Mouse (Mus musculus) left cerebral cortex, postnatal 36 days (tissue): Measurements from ENCODE around the gene Arrdc1. TPM values are rescaled to one million over a fixed set of nuclear protein-coding genes. Genes with fewer than 3 reads are reported as not detected.
"Not testable (repeated sequence)": the region's sequence is repeated elsewhere in the genome, so short reads cannot be mapped to it uniquely, and the experiment has no call there.

Experiments
- DNase-seq, 2 experiments: peaks; one replicate each; pipeline ENCODE4 v3.0.0; 2021 to 2022; ENCODE audit warnings: low spot score in 2 of 2, mixed read lengths in 1 of 2
- intact Hi-C: fragments of 180-260 bp; cut with DNase I; formaldehyde crosslinking; loops from one replicate; pipeline ENCODE4 v1.15.1; 2025
- total RNA-seq, 2 experiments: library from RNA; stranded (reverse); gene quantifications; 2 replicates each; pipeline ENCODE4 v1.2.3; 2021

Gene Arrdc1
- 10 to 100 TPM; 14.1 to 18.1 TPM for total RNA-seq

DNA sequence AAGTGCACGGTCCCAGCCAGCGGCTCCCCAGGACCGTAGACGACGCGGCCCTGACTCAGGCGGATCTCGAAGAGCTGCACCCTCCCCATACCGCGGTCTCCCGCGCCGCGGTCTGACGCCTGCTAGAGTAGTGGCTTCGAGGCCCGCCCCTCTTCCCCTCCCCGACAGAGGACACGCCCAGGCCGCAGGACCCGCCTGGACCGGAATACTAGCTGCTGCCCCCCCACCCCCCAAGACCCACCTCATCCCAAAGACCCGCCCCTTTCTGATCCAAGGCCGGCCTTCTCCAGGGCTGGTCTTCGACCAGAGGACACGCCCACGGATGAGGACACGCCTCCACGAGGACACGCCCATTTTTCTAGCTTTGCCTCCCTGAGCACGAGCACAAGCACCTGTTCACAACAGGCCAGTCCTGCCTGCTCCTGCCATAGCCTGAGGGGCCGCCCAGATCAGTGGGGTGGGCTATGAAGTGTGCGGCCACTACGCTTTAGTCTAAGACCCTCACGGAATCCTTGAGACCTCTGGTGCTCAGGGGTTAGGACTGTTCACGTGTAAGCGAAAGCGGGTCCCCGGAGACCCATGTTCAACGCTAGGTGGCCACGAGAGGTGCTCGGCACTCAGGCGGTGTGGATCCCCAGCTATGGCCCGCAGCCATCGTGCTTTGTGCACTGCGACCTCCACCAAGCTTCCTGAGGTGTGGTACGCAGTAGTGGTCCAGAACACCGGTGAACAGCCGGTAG is at the start of gene Arrdc1:
Gene Arrdc1 (minus strand): TSS at position 196 of the 740 bp plus-strand sequence.
- intact Hi-C loops, result no loop called here
- DNase-seq, result peak; percentile 71 to 80

DNA sequence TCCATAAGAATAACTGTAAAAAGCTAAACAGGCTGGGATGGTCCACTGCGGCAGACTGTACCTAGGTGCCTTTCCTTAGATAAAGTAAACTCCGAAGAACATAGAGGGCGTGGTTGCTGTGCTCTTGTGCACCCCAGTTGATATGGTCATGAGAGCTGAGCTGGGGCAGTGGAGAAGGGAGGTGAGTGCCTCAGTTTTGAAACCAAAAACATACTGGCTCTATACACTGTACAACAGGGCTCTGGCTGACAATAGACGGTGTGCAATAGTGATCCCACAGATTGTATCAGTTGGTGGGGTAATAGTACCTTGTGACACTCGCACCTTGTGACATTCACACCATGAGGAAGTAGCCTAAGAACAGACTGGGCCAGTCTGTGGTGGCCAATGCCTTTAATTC is 41.9 kb upstream of the Arrdc1 start:
- no peak for DNase-seq
- intact Hi-C loops, result loop anchor here (5.0 kb wide), 1 partner anchor 75 kb away; the partner anchor contains the start of gene Nsmf

DNA sequence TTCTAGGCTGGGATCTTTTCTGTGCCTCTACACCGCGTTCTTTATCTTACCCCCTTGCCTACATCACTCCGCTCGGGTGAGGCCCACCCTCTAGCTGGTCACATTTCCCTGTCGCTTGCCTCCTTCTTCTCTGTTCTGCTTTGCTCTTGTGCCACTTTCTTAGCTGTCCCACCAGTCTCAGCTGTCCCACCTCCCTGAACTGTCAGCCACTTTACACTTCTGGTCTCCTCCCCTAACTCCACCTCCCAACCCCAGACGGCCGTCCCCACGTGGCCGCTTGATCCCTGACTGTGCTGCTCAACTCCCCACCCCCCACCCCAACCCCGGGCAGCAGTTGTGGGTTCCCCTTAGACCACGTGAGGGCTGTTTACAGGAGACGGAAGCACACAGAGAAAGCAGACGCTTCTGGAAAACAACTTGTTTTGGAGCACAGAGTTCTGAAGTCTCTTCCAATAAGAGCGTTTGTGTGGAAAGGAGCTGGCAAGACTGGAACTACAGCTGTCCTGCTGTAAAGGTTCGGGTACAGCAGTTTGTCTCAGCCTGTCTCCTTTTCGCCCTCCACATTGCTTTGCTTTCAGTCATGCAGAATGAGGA is 40.7 kb upstream of the Arrdc1 start, which contains the start of gene Pnpla7:
Gene Pnpla7 (plus strand): TSS at position 330 of the 594 bp plus-strand sequence.
- peak; percentile 59 to 61 for DNase-seq
- intact Hi-C loops, result loop anchor here (5.0 kb wide), 1 partner anchor 76 kb away; the partner anchor contains the start of gene Nsmf

DNA sequence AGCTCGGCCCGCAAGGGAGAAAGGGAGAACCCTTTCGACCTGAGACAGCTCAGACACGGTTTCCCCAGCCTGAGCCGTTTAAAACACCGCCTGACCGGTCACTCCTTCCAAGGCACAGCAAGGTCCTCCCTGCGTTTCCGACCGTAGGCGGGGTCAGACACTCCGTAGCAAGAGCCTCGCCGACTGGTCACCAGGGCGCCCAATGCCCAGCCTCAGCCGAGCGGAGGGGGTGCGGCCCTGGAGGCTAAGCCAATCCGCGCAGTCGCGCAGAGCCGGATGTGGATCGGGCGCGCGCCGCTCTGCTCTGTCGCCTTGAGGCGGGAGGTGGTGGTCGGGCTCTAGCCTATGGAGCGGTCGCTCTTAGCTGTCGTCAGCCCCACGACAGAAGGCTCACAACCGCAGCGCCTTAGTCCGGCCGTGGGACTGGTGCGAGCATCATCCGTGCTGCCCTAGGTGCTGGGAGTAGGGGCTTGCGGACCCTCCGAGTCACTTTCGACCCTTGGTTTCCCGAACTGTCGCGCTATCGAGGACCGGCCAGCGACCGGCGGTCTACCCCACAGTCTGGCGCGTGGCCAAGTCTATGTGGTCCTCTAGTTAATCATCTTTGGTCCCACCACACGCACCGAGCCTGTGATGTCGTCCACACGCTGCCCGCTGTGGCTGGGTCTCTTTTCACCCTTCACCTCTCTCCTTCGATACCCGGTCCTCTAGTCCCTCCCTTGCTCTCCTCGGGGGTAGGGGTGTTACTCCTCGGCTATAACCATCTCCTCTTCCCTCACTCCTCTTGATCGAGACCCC is 40.1 kb upstream of the Arrdc1 start, which contains the start of gene Mrpl41:
Gene Mrpl41 (minus strand): TSS at position 193 of the 798 bp plus-strand sequence.
- DNase-seq, result peak; percentile 96 to 97
- intact Hi-C loops, result loop anchor here (5.0 kb wide), 1 partner anchor 77 kb away; the partner anchor contains the start of gene Nsmf

DNA sequence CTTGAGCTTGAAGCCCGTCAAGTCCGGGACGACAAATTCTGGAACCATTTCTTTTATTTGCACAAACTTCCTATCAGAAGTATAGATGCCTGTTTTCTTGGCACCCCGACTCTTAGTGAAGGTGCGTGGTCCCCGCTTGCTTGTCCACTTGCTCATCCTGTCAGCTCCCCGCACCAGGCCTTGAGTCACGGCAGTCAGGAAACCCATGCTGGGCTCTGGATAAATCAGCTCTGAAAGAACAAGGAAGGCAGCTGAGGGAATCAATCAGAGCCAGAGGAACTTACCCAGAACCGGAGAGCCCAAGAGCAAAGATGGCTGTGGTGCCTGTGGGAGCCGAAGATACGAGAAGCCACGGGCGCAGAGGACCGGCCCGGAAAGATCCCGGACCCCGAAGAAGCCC is 39.4 kb upstream of the Arrdc1 start:
- DNase-seq, intact Hi-C loops: not testable (repeated sequence)

DNA sequence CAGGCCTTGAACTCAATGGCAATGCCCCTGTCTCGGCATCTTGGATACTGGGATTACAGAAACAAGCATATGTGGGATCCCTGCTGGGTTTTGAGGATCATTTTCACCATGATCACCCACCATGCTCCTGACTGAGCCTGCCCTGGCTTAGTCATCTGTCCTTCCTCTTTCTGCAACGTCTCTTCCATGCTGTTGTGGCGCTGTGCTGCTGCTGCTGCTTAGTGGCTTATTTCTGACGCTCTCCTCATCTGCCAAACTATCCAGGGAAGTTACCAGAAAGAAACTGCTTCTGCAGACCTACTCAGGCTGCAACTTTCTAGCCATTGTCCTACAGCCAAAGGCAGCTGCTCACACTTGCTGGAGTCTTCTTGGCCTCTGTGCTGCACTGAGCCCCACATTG is 35.3 kb upstream of the Arrdc1 start:
- no peak for DNase-seq
- intact Hi-C loops, result no loop called here

DNA sequence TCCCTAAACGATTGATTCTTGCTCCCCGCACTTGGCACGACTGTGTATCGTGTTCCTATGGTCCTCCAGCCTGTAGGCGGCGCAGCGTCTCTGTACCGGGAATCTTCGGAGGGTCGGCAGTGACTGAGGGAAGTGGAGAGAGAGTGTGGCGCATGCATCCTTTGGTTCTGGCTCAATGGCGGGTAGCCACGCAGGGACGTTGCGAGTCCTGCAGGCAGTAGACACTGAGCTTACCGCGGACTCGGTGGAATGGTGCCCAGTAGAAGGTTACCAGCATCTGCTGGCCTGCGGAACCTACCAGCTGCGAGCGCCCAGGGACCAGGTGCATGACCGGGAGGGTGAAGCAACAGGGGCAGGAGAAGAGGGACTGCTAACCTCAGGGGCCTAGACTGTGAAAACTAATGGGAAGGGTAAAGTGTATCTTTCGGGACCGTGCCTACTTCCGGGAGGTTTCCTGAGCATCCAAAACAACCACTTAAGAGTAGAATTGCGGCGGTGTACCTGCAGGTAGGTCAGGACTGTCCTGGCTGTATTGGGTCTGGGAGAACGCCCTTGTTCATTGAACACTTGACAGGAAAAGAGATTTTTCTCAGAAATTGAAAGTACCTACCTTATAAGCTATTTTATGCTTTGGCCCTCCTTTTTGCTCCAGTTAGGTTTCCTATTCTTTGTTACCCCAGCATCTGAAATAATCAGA is 27.4 kb upstream of the Arrdc1 start, which contains the start of gene Dph7:
Gene Dph7 (plus strand): TSS at position 97 of the 697 bp plus-strand sequence.
- intact Hi-C loops, result no loop called here
- peak; percentile 87 to 88 for DNase-seq

DNA sequence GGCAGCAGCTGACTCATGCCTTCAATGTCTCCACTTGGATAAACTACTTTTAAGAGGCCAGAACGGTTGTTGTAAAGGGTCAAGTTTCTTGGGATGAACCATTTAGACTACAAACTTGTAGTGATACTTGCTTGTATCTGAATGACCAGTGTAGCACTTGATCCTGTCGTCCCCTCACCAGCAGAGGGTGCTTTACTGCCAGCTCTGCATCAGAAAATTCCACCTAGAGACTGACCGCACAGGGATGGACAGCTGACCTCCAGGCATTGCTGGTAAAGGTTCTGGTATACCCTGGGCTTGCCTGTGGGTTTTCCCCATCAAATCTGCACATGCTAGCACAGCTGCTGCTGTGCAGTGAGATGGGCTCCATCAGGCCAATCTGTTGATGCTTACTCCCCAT is 25.9 kb upstream of the Arrdc1 start:
- no peak for DNase-seq
- intact Hi-C loops, result no loop called here

DNA sequence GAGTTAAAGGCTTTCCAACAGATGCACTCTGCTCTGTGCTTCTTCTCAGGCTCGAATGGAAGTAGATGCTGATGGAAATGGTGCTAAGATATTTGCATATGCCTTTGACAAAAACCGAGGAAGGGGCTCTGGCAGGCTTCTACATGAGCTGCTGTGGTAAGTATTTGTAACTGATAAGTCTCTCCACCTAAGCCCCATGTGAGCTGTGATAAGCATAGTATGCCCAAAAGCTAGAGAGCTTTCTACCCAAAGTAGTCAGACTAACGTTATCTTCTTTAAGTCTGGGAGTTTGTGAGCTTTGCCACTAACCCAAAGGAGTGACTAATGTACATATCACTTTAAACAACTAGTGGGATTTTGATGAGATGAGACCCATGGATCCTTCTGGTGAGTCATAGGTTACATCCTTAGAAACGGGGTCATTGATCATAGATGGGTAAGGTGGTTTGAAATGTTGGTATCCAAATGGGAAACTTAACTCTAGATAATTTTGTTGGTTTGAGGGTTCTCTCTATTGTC is 17.5 kb upstream of the Arrdc1 start:
- no peak for DNase-seq

DNA sequence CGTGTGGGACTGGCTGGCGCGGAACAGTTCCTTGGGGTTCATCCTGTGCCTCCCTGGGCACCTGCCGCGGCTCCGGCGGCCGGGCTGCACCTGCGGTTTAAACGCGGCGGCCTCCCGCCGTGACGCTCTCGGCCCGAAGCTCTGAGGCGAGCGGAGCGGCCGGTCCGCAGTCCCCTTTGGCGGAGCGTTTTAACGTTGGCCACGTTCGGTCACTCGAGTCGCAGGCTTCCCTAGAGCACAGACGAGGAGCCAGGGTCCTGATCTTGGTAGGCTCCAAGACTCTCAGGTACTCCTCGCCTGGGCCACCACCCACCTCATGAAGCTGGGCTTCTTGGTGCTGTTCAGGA is 15.1 kb upstream of the Arrdc1 start:
- intact Hi-C loops, result no loop called here
- DNase-seq, result no peak

More for the DNA sequence above, 17.5 kb upstream of the Arrdc1 start:
- intact Hi-C loops, result no loop called here

DNA sequence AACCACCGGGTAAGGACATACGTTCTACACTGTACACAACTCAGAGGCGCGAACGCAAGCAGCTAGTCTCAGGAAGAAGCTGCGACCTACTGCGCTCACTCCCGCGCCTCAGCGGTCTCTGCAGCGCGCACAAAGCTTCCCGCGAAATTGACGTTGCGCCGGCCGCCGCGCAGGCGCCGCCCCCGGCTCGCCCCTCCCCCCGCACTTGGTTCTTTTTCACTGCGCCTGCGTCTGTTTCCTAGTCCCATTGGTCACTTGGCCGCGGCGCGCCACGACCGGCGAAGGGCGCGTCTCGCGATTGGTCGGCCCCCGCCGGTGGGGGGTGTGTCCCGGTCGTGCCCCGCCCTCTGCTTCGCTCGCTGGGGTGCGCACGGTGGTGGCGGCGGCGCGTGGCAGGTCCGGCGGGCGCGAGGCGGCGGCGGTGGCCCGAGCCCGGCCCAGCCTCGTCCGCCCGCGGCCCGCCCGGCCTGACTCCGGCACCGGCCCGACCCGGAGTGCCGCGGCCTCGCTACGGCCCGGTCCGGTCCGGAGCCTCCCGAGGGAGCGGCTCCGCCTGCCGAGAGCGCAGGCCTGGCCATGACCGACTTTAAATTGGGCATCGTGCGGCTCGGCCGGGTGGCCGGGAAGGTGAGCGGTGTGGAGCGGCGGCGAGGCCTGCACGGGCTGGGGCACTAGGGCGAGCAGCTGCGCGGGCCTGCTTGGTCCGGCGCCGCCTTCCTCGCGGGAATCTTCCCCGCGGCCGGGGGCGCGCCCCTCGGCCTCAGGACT is 14.6 kb upstream of the Arrdc1 start, which contains the start of gene Zmynd19:
Gene Zmynd19 (plus strand): TSS at position 372 of the 768 bp plus-strand sequence.
- DNase-seq, result peak; percentile 97 to 98
- intact Hi-C loops, result no loop called here

DNA sequence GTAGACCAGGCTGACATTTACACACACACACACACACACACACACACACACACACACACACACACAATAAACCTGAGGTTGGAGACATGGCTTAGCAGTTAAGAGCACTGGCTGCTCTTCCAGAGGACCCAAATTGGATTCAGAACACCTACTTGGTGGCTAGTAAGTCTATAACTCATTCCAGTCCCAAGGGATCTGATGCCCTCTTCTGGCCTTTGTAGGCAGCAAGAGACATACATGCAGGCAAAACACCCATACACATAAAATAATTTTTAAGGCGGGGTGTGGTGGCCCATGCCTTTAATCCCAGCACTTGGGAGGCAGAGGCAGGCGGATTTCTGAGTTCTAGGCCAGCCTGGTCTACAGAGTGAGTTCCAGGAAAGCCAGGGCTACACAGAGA is 9.3 kb upstream of the Arrdc1 start:
- intact Hi-C loops, DNase-seq: not testable (repeated sequence)

DNA sequence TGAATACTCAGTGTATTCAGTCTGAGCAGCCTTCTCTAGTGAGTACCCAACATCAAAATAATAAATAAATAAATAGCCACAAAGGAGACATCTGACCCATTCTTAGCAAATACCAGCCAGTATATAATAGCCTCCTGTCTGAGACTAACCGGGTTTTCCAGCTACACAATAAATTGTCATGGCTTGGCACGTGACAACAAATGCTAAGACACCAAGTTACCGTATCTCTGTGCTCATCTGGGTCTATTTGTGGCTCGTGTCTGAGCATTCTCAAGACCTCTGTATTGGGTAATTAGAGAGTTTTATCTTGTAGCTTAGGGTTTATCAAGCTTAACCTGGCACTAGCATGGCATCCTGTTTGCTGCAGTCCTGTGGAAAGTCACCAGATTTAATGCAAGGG is 7.0 kb upstream of the Arrdc1 start:
- no peak for DNase-seq
- intact Hi-C loops, result no loop called here

DNA sequence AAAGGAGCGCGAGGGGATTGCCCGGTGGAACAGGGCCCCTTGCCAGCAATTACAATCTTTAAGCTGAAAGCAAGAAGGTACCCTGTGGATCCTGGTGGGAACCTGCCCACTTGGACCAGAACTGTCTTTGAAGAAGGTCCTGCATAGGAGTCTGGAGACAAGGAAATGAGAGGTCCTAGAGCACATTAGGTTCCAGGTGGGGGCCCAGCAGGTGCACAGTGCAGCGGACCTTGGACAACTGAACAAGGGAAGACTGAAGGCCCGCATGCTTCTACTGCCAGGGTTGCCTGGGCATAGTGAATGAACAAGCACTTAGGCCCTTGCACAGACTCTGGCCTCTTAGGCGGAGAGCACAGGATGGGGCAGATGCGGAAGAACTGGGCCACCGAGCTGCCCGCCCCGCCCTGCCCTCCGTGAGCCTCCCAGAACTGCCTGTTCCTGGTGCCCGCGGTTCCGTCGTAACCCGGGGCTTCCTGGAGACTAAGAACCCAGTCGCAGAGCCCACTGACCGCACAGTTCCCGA is 550 bp downstream of the Arrdc1 start:
- intact Hi-C loops, result no loop called here
- peak in 1 of 2 experiments; percentile 17 for DNase-seq

DNA sequence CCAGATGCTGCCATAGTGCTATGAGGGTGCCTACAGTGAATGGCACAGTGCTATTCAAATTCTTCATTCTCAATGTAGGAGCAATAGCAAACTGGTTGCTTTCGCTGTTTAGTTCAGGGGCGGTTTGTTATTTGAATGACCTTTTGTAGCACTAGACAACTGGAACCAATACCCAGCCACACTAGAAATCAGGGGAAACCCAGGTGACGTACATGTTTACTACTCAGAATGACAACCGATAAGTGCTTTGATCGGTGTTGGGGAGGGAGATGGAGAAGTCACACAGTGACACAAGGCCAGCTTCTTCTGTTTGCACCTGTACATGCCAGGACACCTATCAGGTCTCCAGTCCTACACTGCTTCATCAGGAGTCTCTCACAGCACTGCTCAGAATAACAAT is 5.5 kb downstream of the Arrdc1 start:
- DNase-seq, result no peak
- intact Hi-C loops, result no loop called here

DNA sequence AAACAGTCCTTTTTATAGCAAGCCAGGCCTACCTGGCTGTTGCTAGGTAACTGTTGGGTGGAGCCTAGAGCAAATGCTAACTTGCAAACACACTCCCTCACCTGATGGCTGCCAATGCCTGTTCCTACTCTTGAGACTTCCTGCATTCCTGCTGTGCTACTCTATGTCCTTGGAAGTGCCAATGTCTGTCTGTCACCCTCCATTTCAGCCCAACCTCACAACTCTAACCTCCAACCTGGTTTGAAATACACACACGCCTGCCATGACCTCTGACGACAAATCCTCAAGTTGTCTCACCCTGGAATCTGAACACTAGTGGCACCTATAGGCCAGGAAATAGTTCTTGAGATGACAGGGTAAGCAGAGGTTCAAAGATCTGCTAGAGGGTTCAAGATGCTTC is 5.9 kb downstream of the Arrdc1 start:
- DNase-seq, result no peak
- intact Hi-C loops, result no loop called here

DNA sequence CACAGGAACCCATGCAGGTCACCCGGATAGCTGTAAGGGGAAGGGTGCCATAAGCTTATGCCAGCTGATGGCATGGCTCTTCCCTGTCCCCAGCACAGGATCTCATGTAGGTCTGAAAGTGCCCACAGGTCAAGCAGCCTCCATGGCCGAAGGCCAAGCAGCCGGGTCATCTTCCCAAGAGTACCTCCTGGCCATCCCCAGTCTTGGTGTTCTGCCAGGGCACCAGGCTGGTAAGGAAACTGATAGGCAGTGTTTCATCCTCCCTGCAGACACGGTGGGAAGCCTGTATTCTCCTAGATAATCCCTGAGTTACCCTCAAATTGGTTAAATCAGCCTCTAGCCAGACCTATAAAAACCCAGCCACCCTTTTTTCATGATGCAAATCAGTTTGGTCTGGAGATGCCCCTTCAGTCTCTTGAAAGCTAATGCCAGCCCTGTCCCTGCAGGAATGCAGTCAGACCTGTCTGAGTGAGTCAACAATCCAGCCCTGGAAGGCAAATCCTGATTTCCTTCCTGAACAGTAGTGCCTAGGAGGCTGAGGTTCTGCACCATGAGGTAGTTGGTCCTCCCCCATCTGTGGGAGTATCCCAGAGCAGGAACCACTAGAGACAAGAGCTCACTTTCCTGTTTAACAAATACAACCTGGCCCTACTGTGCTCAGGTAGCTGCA is 7.1 kb downstream of the Arrdc1 start:
- no peak for DNase-seq
- intact Hi-C loops, result no loop called here

DNA sequence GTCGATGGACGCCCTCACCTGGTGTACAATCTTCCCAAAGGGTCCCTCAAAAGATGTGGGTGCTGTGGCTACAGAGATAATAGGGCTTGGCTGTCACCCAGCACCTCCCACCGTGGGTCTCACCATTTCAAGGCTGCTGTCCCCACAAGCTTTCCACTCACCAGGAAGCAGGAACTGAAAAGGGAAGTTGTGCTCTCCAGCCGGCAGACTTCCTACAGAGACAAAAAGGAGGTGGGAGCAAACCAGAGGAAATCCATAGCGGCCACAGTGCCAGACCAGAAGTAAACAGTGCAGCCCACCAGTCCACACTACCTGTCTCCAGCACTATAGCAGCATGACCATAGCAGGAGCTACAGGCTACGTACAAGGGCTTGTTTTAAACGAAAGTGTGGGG is 8.1 kb downstream of the Arrdc1 start:
- intact Hi-C loops, result no loop called here
- no peak for DNase-seq
